Mouse (Mus musculus) CH12.LX (cell line): ENCODE results near the gene Abtb1. TPM values are rescaled to one million over a fixed set of nuclear protein-coding genes. Genes with fewer than 3 reads are reported as not detected.

ENCODE experiments used
- DNase-seq: peaks from one replicate; pipeline ENCODE4 v3.0.0-alpha.2; 2013; ENCODE audit errors: extremely low read depth
- H3K27ac ChIP-seq: 2 replicates; pipeline ENCODE4 v1.5.1; 2012; ENCODE audit warnings: low read depth, mild to moderate bottlenecking, control low read depth, moderate library complexity; ENCODE audit not compliant: insufficient read depth
- H3K27me3 ChIP-seq: replicated peaks from 2 replicates; pipeline ENCODE3; 2012; ENCODE audit warnings: inconsistent platforms
- H3K36me3 ChIP-seq, 2 experiments: replicated peaks in 1 of 2; 2 replicates each; pipeline versions ENCODE3 to v1.6.1; 2012; ENCODE audit warnings: inconsistent platforms in 1 of 2, low read length in 1 of 2, mild to moderate bottlenecking in 1 of 2, mixed read lengths in 1 of 2, moderate library complexity in 1 of 2; ENCODE audit not compliant: control insufficient read depth in 1 of 2, insufficient read depth in 1 of 2
- H3K4me1 ChIP-seq, 2 experiments: 2 replicates each; pipeline ENCODE4 v1.6.1; 2012; ENCODE audit warnings: inconsistent platforms in 1 of 2, moderate library complexity in 1 of 2; ENCODE audit not compliant: insufficient read depth in 2 of 2, control insufficient read depth in 1 of 2
- H3K4me2 ChIP-seq: 2 replicates; pipeline ENCODE4 v1.6.1; 2012; ENCODE audit warnings: low read depth, mild to moderate bottlenecking, control low read depth; ENCODE audit not compliant: poor library complexity, insufficient read depth, severe bottlenecking
- H3K4me3 ChIP-seq, 3 experiments: fragments of 150-350 bp in 1 of 3; sonication (generic) in 1 of 3; replicated peaks in 1 of 3; 2 replicates each; pipeline versions ENCODE3 to v1.5.1; 2011 to 2012; ENCODE audit warnings: low read depth in 2 of 3, low read length in 2 of 3, mild to moderate bottlenecking in 2 of 3, moderate library complexity in 2 of 3, control low read depth in 1 of 3, improper control_type of control experiment in 1 of 3, inconsistent platforms in 1 of 3, mixed read lengths in 1 of 3; ENCODE audit not compliant: poor library complexity in 1 of 3
- H3K79me2 ChIP-seq: replicated peaks from 2 replicates; pipeline ENCODE4 v1.6.1; 2012; ENCODE audit warnings: mild to moderate bottlenecking, moderate library complexity; ENCODE audit not compliant: control insufficient read depth, poor library complexity, insufficient read depth, severe bottlenecking; ENCODE audit errors: extremely low read depth
- H3K9ac ChIP-seq: 2 replicates; pipeline ENCODE4 v1.6.1; 2012; ENCODE audit warnings: low read depth, mild to moderate bottlenecking, control low read depth, moderate library complexity; ENCODE audit not compliant: insufficient read depth
- H3K9me3 ChIP-seq: replicated peaks from 2 replicates; pipeline ENCODE3; 2012; ENCODE audit warnings: low read length, inconsistent platforms, mixed read lengths
- BHLHE40 ChIP-seq: IDR thresholded peaks from 2 replicates; pipeline ENCODE4 v1.6.1; 2011; ENCODE audit warnings: mild to moderate bottlenecking, low read depth, low read length, improper control_type of control experiment
- CHD1 ChIP-seq: IDR thresholded peaks from 2 replicates; pipeline ENCODE4 v1.6.1; 2012; ENCODE audit warnings: low read depth, low read length, improper control_type of control experiment, inconsistent platforms
- CTCF ChIP-seq, 2 experiments: IDR thresholded peaks in 1 of 2; conservative IDR thresholded peaks in 1 of 2; 2 replicates each; pipeline ENCODE4 v1.5.1; 2011 to 2012; ENCODE audit warnings: low read depth in 2 of 2, low read length in 2 of 2, improper control_type of control experiment in 1 of 2, inconsistent platforms in 1 of 2, mild to moderate bottlenecking in 1 of 2, moderate library complexity in 1 of 2
- ELF1 ChIP-seq: IDR thresholded peaks from 2 replicates; pipeline ENCODE4 v1.6.1; 2014; ENCODE audit warnings: low read depth, mild to moderate bottlenecking, inconsistent platforms, low read length, improper control_type of control experiment
- ETS1 ChIP-seq: conservative IDR thresholded peaks from 2 replicates; pipeline ENCODE4 v1.6.1; 2012; ENCODE audit warnings: low read depth, mild to moderate bottlenecking, inconsistent platforms, low read length, improper control_type of control experiment, moderate library complexity
- HCFC1 ChIP-seq: IDR thresholded peaks from 2 replicates; pipeline ENCODE4 v1.6.1; 2012; ENCODE audit warnings: low read depth, mild to moderate bottlenecking, inconsistent platforms, low read length, improper control_type of control experiment
- KAT2A ChIP-seq: IDR thresholded peaks from 2 replicates; pipeline ENCODE4 v1.6.1; 2012; ENCODE audit warnings: low read length, improper control_type of control experiment, inconsistent platforms; ENCODE audit not compliant: insufficient replicate concordance
- MAX ChIP-seq: IDR thresholded peaks from 2 replicates; pipeline ENCODE4 v1.6.1; 2011; ENCODE audit warnings: low read length, improper control_type of control experiment
- MAZ ChIP-seq: IDR thresholded peaks from 2 replicates; pipeline ENCODE4 v1.6.1; 2012; ENCODE audit warnings: low read depth, mild to moderate bottlenecking, inconsistent platforms, low read length, improper control_type of control experiment, moderate library complexity
- MEF2A ChIP-seq: IDR thresholded peaks from 2 replicates; pipeline ENCODE4 v1.6.1; 2014; ENCODE audit warnings: low read depth, mild to moderate bottlenecking, inconsistent platforms, low read length, improper control_type of control experiment, borderline replicate concordance
- MXI1 ChIP-seq: IDR thresholded peaks from 2 replicates; pipeline ENCODE4 v1.6.1; 2011; ENCODE audit warnings: mild to moderate bottlenecking, low read depth, low read length, improper control_type of control experiment
- NELFE ChIP-seq: IDR thresholded peaks from 2 replicates; pipeline ENCODE4 v1.6.1; 2011; ENCODE audit warnings: low read depth, low read length, improper control_type of control experiment
- NRF1 ChIP-seq: IDR thresholded peaks from 2 replicates; pipeline ENCODE4 v1.6.1; 2014; ENCODE audit warnings: low read depth, mild to moderate bottlenecking, inconsistent platforms, low read length, improper control_type of control experiment, moderate library complexity
- POLR2AphosphoS2 ChIP-seq: IDR thresholded peaks from 2 replicates; pipeline ENCODE4 v1.6.1; 2011; ENCODE audit warnings: low read depth, low read length, improper control_type of control experiment
- RAD21 ChIP-seq: IDR thresholded peaks from 2 replicates; pipeline ENCODE4 v1.6.1; 2011; ENCODE audit warnings: low read depth, mild to moderate bottlenecking, low read length, improper control_type of control experiment, moderate library complexity
- SMC3 ChIP-seq: IDR thresholded peaks from 2 replicates; pipeline ENCODE4 v1.6.1; 2011; ENCODE audit warnings: low read depth, low read length, improper control_type of control experiment
- TBP ChIP-seq: conservative IDR thresholded peaks from 2 replicates; pipeline ENCODE4 v1.6.1; 2011; ENCODE audit warnings: low read depth, low read length, improper control_type of control experiment
- ZC3H11A ChIP-seq: IDR thresholded peaks from 2 replicates; pipeline ENCODE4 v1.6.1; 2012; ENCODE audit warnings: low read depth, mild to moderate bottlenecking, inconsistent platforms, low read length, improper control_type of control experiment
- ZKSCAN1 ChIP-seq: IDR thresholded peaks from 2 replicates; pipeline ENCODE4 v1.6.1; 2012; ENCODE audit warnings: low read depth, inconsistent platforms, low read length, improper control_type of control experiment, borderline replicate concordance
- dilution Hi-C: fragments of 300-500 bp; cut with MboI; formaldehyde crosslinking; loops from 2 replicates; pipeline ENCODE4 v1.14.3; 2020; ENCODE audit warnings: low sequenced_read_pairs; ENCODE audit not compliant: extremely low pct_unique_long_range_greater_than_20kb, extremely low pct_ligation_motif_present
- in situ Hi-C: fragments of 300-500 bp; cut with MboI; formaldehyde crosslinking; loops from 3 replicates; pipeline ENCODE4 v1.14.3; 2019; ENCODE audit warnings: low sequenced_read_pairs, low pct_ligation_motif_present, low pct_unique_long_range_greater_than_20kb, mixed read lengths
- polyA plus RNA-seq: library from polyadenylated mRNA; unstranded; fragments of >175 nt; gene quantifications from 2 replicates; pipeline ENCODE4 v1.2.1, GENCODE M21; 2012; ENCODE audit warnings: low read depth; ENCODE audit not compliant: insufficient read length
- total RNA-seq, 2 experiments: library from RNA; depleted of rRNA; stranded (reverse); fragments of 300-350 nt in 1 of 2; fragments of >200 nt in 1 of 2; gene quantifications; 2 replicates each; pipeline ENCODE4 v1.2.3; 2012 to 2014

The Abtb1 gene
- total and polyA plus RNA-seq, 3 experiments = 13.0 to 20.8 (median 18.4) TPM

DNA sequence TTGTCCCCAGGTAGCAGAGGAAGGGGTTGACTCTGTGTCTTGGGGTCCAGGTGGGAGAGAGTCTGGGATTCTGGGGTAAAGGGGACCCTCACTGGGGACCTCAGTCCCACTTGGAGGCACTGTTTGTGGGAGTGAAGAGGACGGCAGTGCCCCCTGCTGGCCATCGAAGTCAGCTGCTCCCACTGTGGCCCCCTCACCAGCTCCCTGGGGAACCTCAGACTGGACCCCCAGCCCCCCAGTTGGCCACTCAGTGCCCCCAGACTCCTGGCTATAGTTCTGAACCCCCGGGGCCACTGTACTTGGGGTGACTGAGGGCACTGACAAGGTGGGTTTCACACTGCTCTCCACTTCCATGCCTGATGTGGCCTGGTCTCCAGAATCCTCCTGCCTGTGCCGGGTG is 7.5 kb upstream of the Abtb1 start:
- dilution Hi-C loops (no loop called here), in situ Hi-C loops (loop anchor here (5.0 kb wide), 1 partner anchor 287 kb away; no protein-coding TSS in a partner anchor)
- H3K27ac ChIP-seq = no peak overlapping the region
- no peak overlapping the region for H3K4me2 ChIP-seq
- no peaks in the 10 kb centered on the region for H3K27me3 ChIP-seq
- no peak overlapping the region for H3K4me3 ChIP-seq
- no peak overlapping the region for H3K9ac ChIP-seq
- DNase-seq = no peak
- peaks cover 5% of the 10 kb centered on the region for H3K9me3 ChIP-seq
- TF ChIP-seq CTCF (conservative IDR thresholded peaks at IDR 0.05 in 1 of 2, IDR thresholded peaks at IDR 0.05 in 1 of 2; ENCODE audit: low read depth in 2 of 2, low read length in 2 of 2) = peak; percentile 39 to 76; a peak in 3 of 4 replicates
- TF ChIP-seq BHLHE40 = no peak
- peak; percentile 72 for TF ChIP-seq RAD21
- no peak for TF ChIP-seq POLR2AphosphoS2
- TF ChIP-seq MXI1 = no peak
- TF ChIP-seq SMC3 = peak; percentile 79
- no peak for TF ChIP-seq NELFE
- peak; percentile 42; the same call in 1 of the 2 replicates for TF ChIP-seq ZC3H11A
- TF ChIP-seq MAZ = 0 out of 2 replicates have a peak, but pooled peaks have one; percentile 23
- no peaks in the 10 kb centered on the region for H3K79me2 ChIP-seq
- peaks cover 4 to 12% of the 10 kb centered on the region in 2 experiments; a peak in 3 of 4 replicates for H3K4me1 ChIP-seq
- H3K36me3 ChIP-seq = no peaks in the 10 kb centered on the region

- dilution Hi-C loops (no loop called here), in situ Hi-C loops (loop anchor here (5.0 kb wide), 1 partner anchor 285 kb away; no protein-coding TSS in a partner anchor)
- peaks cover 5% of the 10 kb centered on the region for H3K9me3 ChIP-seq
Measured at GRCm38 (mm10) chr6:88847571-88847970, 5.8 kb upstream of the Abtb1 start.

More at GRCm38 (mm10) chr6:88847571-88847970, 5.8 kb upstream of the Abtb1 start:
- Histone ChIP-seq H3K4me3 (no peak overlapping the region), H3K9ac (no peak overlapping the region), H3K4me2 (no peak overlapping the region), H3K36me3 (no peaks in the 10 kb centered on the region), H3K4me1 (peaks cover 13 to 18% of the 10 kb centered on the region in 2 experiments; a peak in 3 of 4 replicates), H3K79me2 (no peaks in the 10 kb centered on the region), H3K27me3 (peaks cover 3% of the 10 kb centered on the region), H3K27ac (no peak overlapping the region)
- no peak for DNase-seq
- TF ChIP-seq NRF1 = no peak
- no peak for TF ChIP-seq MEF2A
- TF ChIP-seq NELFE = no peak
- TF ChIP-seq ELF1 = no peak
- no peak for TF ChIP-seq HCFC1
- no peak for TF ChIP-seq ETS1
- no peak for TF ChIP-seq CHD1
- no peak for TF ChIP-seq SMC3
- no peak for TF ChIP-seq TBP
- no peak for TF ChIP-seq KAT2A
- TF ChIP-seq ZC3H11A = no peak
- no peak for TF ChIP-seq MAX
- no peak for TF ChIP-seq ZKSCAN1
